Mouse (Mus musculus) ES-E14 (cell line): ENCODE results near the gene Unc45b.

Experiments
- CHD2 ChIP-seq: IDR thresholded peaks from 2 replicates; pipeline ENCODE4 v1.6.1; 2014; ENCODE audit warnings: mild to moderate bottlenecking, low read depth, low read length, inconsistent platforms
- ZC3H11A ChIP-seq: IDR thresholded peaks from 2 replicates; pipeline ENCODE4 v1.6.1; 2012; ENCODE audit warnings: low read depth, mild to moderate bottlenecking, inconsistent platforms, low read length, borderline replicate concordance

DNA sequence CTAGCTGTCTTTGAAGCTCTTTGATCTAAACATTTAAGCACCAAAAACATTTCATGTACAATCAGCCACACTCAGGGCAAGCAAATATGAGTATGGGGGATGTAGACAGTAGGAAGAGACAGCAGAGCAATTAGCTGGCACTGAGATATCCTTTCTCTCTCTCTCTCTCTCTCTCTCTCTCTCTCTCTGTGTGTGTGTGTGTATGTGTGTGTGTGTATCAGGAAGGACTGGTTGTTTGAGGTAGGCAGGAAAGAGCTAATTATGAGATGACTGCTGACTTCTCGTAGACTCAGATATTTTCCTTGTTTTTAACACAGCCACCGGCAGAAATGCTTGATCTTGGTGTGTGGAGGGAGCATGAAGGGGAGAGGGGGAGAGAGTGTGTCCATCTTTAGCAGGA, 51.4 kb downstream of the Unc45b start:
- TF ChIP-seq ZC3H11A = no peak
- TF ChIP-seq CHD2 = no peak
